Mouse (Mus musculus) heart, postnatal 0 days (tissue): ENCODE data around the gene Camk2d. TPM values are rescaled to one million over a fixed set of nuclear protein-coding genes. Genes with fewer than 3 reads are reported as not detected.

ENCODE experiments used
- ATAC-seq: fragments of 200-750 bp; cut with Nextera tagmentation; 2 replicates; pipeline ENCODE4 v1.8.0; 2017; ENCODE audit warnings: low read depth, moderate number of reproducible peaks, moderate library complexity; ENCODE audit not compliant: insufficient read depth
- DNase-seq: peaks from one replicate; pipeline ENCODE4 v3.0.0-alpha.2; 2016; ENCODE audit warnings: low spot score
- H3K27ac ChIP-seq: fragments of 300-500 bp; sonication (generic); 2 replicates; pipeline ENCODE4 v1.5.1; 2014; ENCODE audit warnings: low read depth, mild to moderate bottlenecking
- H3K27me3 ChIP-seq: fragments of 300-500 bp; sonication (generic); 2 replicates; pipeline ENCODE4 v1.6.1; 2014; ENCODE audit warnings: low read length, mixed read lengths; ENCODE audit not compliant: control insufficient read depth, insufficient read depth
- H3K36me3 ChIP-seq: fragments of 300-500 bp; sonication (generic); replicated peaks from 2 replicates; pipeline ENCODE4 v1.6.1; 2014; ENCODE audit warnings: low read length, mixed read lengths; ENCODE audit not compliant: control insufficient read depth, insufficient read depth
- H3K4me1 ChIP-seq: fragments of 300-500 bp; sonication (generic); 2 replicates; pipeline ENCODE4 v1.6.1; 2014; ENCODE audit warnings: antibody characterized with exemption; ENCODE audit not compliant: control insufficient read depth, insufficient read depth
- H3K4me2 ChIP-seq: fragments of 300-500 bp; sonication (generic); 2 replicates; pipeline ENCODE4 v1.6.1; 2014; ENCODE audit warnings: low read depth, mild to moderate bottlenecking, low read length, moderate library complexity
- H3K4me3 ChIP-seq: fragments of 300-500 bp; sonication (generic); 2 replicates; pipeline ENCODE4 v1.5.1; 2014; ENCODE audit warnings: low read depth, low read length
- H3K9ac ChIP-seq: fragments of 300-500 bp; sonication (generic); replicated peaks from 2 replicates; pipeline ENCODE4 v1.6.1; 2014; ENCODE audit warnings: low read depth, low read length, mixed read lengths
- H3K9me3 ChIP-seq: fragments of 300-500 bp; sonication (generic); replicated peaks from 2 replicates; pipeline ENCODE4 v1.6.1; 2016; ENCODE audit warnings: low read length; ENCODE audit not compliant: control insufficient read depth
- CTCF ChIP-seq: IDR thresholded peaks from 2 replicates; pipeline ENCODE4 v1.5.1; 2016; ENCODE audit warnings: antibody characterized with exemption, control low read depth, low read depth
- EP300 ChIP-seq: IDR thresholded peaks from 2 replicates; pipeline ENCODE4 v1.6.1; 2016; ENCODE audit warnings: antibody characterized with exemption, low read depth
- WGBS: fragments of 180-500 bp; shearing (Covaris S2); extraction: QIAGEN DNeasy Blood & Tissue Kit; methylation state at CpG from one replicate; pipeline ENCODE4 v1.1.7; 2014; 5-methylcytosine and 5-hydroxymethylcytosine counted together
- polyA plus RNA-seq: library from polyadenylated mRNA; unstranded; fragments of >200 nt; fragmentation: Nextera tagmentation; extraction: Ambion mirVana; gene quantifications from 2 replicates; pipeline ENCODE4 v1.2.1, GENCODE M21; 2015
- total RNA-seq: library from RNA; depleted of rRNA; stranded (reverse); fragments of >200 nt; gene quantifications from 2 replicates; pipeline ENCODE4 v1.2.3, GENCODE M21; 2014; ENCODE audit warnings: low replicate concordance

The Camk2d gene
- total and polyA plus RNA-seq, 2 experiments from 2014 or later: 109 to 191 TPM

DNA sequence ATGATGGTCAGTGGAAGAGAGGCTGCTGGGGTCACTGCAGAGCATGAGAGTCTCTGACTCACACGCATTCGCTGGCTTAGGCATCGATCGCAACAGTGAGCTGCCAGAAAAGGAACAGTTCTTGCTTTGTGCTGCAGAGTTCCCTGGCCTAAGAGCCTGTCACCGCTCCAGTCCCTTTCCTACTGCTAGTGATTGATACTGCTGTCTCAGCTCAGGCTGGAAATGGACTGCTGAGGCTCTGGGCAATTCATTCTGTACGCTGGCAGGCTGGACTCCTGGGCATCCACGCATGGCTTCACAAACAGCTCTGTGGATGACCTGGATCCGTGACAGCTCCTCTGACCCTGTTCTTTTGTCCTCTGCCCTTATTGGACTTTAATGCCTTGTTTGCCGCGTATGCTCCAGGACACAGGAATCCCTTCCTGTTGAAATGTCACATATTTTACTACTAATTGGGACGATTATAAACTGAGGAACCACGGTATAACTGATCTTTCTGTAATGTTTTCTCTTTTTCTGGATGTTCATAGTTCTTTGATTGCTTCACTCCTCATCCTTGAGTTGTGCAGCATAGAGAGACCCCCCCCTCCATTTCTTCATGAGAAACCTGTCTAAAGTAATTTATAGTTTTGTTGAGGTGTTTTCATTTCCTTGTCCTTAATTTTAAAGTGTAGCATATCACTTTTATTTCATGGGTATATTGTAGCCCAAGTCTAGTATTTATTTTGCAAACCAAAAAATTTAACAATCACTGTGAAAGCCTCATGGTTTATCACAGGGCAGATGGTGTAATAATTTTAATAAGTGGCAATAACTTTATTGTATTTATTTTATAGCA lies 99.6 kb downstream of the Camk2d start:
- H3K4me3 ChIP-seq: no peak overlapping the region
- H3K9ac ChIP-seq: no peak overlapping the region; the same call in 1 of the 2 replicates
- TF ChIP-seq CTCF (no peak), EP300 (no peak)
- peak; percentile 81 for DNase-seq
- H3K4me2 ChIP-seq: peak overlapping the region; percentile 49
- ATAC-seq: peak; percentile 66
- WGBS: 20% methylated on average over 12 of the region's 12 CpGs
- no peaks in the 10 kb centered on the region for H3K9me3 ChIP-seq
- H3K27ac ChIP-seq: peak overlapping the region; percentile 84
- peaks cover 45% of the 10 kb centered on the region for H3K4me1 ChIP-seq
- H3K27me3 ChIP-seq: no peaks in the 10 kb centered on the region
- H3K36me3 ChIP-seq: no peaks in the 10 kb centered on the region

DNA sequence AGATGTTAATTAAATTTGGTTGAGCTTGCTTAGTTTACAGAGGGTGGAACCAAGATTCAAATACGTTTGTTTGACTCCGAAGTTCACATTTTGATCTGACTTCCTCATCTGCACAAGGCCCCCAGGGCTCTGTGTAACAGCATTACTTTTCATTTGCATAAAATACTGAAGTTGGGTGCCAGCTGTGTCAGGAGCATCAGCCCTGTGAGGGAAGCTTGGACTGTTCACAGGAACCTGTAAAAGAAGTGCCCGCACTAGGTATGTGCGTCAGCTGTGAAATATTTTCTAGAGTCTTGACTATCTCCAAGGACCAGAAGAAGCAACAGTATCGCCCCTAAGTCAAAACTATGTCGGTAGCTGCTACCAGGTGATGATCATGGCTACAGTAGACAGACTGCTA lies 100.5 kb downstream of the Camk2d start:
- peaks cover 54% of the 10 kb centered on the region for H3K4me1 ChIP-seq
- 87% methylated on average over 6 of the region's 6 CpGs for WGBS
- DNase-seq: no peak

DNA sequence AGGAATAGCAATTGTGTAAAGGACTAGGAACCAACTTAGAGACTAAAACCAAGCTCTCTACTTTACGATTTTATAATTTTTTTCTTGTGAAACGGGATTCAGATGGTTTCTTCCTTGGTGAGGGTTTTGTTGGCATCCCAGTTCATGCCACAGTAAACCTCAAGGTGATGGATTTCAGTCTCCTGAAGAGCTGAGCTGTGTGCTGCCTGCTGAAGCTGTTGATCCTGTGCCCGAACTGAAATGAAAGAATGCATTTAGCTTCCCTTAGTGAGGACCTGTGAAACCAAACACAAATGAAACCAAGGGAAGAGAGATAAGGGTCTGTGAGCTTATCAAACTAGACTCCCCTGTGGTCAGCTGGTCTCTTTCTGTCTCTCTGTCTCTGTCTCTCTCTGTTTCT lies 103.6 kb downstream of the Camk2d start:
- ATAC-seq: no peak
- no peak overlapping the region for H3K9ac ChIP-seq
- H3K4me3 ChIP-seq: no peak overlapping the region
- peak overlapping the region; percentile 14; the same call in 1 of the 2 replicates for H3K27ac ChIP-seq
- no peak for TF ChIP-seq CTCF
- TF ChIP-seq EP300: no peak
- no peak for DNase-seq
- WGBS: 52% methylated on average over 3 of the region's 3 CpGs
- no peaks in the 10 kb centered on the region for H3K36me3 ChIP-seq
- H3K4me2 ChIP-seq: no peak overlapping the region
- peaks cover 34% of the 10 kb centered on the region for H3K4me1 ChIP-seq
- H3K9me3 ChIP-seq: no peaks in the 10 kb centered on the region
- H3K27me3 ChIP-seq: no peaks in the 10 kb centered on the region

More for the DNA sequence above, 100.5 kb downstream of the Camk2d start:
- Histone ChIP-seq H3K27ac (no peak overlapping the region), H3K9ac (no peak overlapping the region), H3K4me3 (no peak overlapping the region), H3K4me2 (no peak overlapping the region), H3K27me3 (no peaks in the 10 kb centered on the region), H3K9me3 (no peaks in the 10 kb centered on the region), H3K36me3 (no peaks in the 10 kb centered on the region)
- no peak for TF ChIP-seq CTCF
- no peak for TF ChIP-seq EP300
- ATAC-seq: no peak

DNA sequence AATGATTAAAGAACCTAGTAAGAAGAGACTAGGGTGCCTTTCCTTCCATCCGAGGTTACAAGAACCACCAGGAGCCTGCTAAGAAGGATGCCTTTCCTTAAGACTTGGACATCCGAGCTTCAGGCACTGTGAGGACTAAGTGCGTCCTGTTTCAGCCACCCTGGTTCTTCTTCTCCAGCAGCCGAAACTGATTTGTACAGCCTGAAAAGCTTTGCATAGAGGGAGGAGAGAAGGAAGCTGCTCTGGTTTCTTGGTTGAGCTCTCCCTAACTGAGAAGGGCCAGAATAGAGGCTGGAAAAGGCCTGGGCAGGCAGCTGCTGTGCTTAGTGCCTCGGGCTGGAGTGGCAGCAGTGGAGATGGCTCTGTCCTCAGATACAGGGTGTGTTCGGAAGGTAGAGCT lies 105.0 kb downstream of the Camk2d start:
- H3K4me1 ChIP-seq: peaks cover 28% of the 10 kb centered on the region
- H3K27ac ChIP-seq: peak overlapping the region; percentile 62
- H3K36me3 ChIP-seq: no peaks in the 10 kb centered on the region
- WGBS: 70% methylated on average over 6 of the region's 6 CpGs
- no peak for TF ChIP-seq EP300
- no peak for TF ChIP-seq CTCF
- no peak overlapping the region for H3K4me2 ChIP-seq
- DNase-seq (no peak), ATAC-seq (no peak)
- H3K9ac ChIP-seq: no peak overlapping the region
- H3K27me3 ChIP-seq: no peaks in the 10 kb centered on the region
- no peak overlapping the region for H3K4me3 ChIP-seq
- H3K9me3 ChIP-seq: no peaks in the 10 kb centered on the region

DNA sequence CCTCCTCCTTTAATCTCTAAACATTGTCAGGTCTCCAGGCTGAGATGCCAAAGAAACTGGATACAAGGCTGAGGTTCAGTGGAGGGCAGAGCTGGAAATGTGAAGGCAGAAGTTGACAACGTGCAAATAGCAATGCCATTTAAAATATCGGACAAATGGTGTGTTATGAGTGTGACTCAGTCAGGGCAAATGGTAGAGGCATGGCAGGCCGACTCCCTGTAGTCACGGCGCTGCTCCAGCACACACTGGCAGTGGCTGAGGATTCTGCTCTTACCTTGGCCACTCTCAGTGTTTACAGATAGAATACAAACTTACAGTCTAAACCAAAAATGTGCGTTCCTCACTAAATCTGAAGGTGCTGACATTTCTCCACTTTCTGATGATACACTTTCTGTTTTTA lies 105.5 kb downstream of the Camk2d start:
- Histone ChIP-seq H3K4me1 (peaks cover 26% of the 10 kb centered on the region), H3K9me3 (no peaks in the 10 kb centered on the region), H3K4me2 (no peak overlapping the region), H3K36me3 (no peaks in the 10 kb centered on the region), H3K4me3 (no peak overlapping the region), H3K27me3 (no peaks in the 10 kb centered on the region), H3K27ac (peak overlapping the region; percentile 62), H3K9ac (no peak overlapping the region)
- ATAC-seq (no peak), DNase-seq (no peak)
- WGBS: 70% methylated on average over 6 of the region's 6 CpGs
- TF ChIP-seq CTCF: no peak
- no peak for TF ChIP-seq EP300

DNA sequence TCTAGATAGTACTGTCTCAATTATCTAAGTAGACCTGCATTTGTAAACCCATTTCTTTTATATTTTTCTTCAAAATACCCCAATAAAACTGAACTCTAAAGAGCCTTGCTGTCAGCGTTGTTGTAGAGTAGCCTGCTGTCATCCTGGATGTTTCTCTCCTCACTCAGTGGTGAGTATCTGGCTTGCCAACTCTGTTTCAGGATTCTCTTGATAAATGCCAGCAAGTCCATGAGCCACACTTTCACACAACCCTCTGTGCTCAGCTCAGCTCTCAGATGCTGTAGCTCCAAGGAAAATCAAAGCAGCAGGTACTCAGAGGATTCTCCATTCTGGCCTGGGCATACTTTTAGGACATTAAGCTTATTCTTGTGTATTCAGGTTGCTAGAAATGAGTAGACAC lies 109.4 kb downstream of the Camk2d start:
- no peaks in the 10 kb centered on the region for H3K9me3 ChIP-seq
- H3K9ac ChIP-seq: no peak overlapping the region
- ATAC-seq: no peak
- H3K27ac ChIP-seq: no peak overlapping the region
- no peak for DNase-seq
- H3K4me3 ChIP-seq: no peak overlapping the region
- no peaks in the 10 kb centered on the region for H3K27me3 ChIP-seq
- 53% methylated on average over 1 of the region's 1 CpGs for WGBS
- no peak for TF ChIP-seq EP300
- TF ChIP-seq CTCF: no peak
- H3K36me3 ChIP-seq: no peaks in the 10 kb centered on the region
- H3K4me1 ChIP-seq: 0 out of 2 replicates have a peak, but pooled peaks cover 10% of the 10 kb centered on the region
- H3K4me2 ChIP-seq: no peak overlapping the region
